Mouse (Mus musculus): ENCODE measurements around the gene Smyd3. TPM values are rescaled to one million over a fixed set of nuclear protein-coding genes. Genes with fewer than 3 reads are reported as not detected.
A peak's percentile ranks its signal among the peaks of the same experiment; 100 is the strongest.

Smyd3 gene
- polyA plus RNA-seq, 1 experiment from 2014 or later, result 12.6 TPM

GRCm38 (mm10) chr1:179089174-179089573 lies 428.7 kb downstream of the Smyd3 start:
- peaks cover 9% of the 10 kb centered on the region for H3K4me1 ChIP-seq (ENCODE audit: control insufficient read depth, insufficient read depth, low read length)
- no peaks in the 10 kb centered on the region for H3K27me3 ChIP-seq (ENCODE audit: control insufficient read depth, insufficient read depth, low read length)
- H3K9ac ChIP-seq (ENCODE audit: low read depth, low read length), result no peak overlapping the region
- H3K9me3 ChIP-seq (replicated peaks; ENCODE audit: control insufficient read depth, low read length), result no peaks in the 10 kb centered on the region
- no peak overlapping the region for H3K4me3 ChIP-seq (ENCODE audit: low read depth, low read length)
- no peaks in the 10 kb centered on the region for H3K36me3 ChIP-seq (ENCODE audit: control insufficient read depth, insufficient read depth, low read length)
- ATAC-seq (replicated peaks; ENCODE audit: insufficient number of reproducible peaks, low FRiP score, low TSS enrichment), result no peak
- no peak overlapping the region for H3K27ac ChIP-seq (ENCODE audit: low read depth, low read length)
- H3K4me2 ChIP-seq, result no peak overlapping the region
- WGBS (ENCODE audit: insufficient replicate concordance), result 50% methylated on average over 5 of the region's 5 CpGs

GRCm38 (mm10) chr1:179087033-179087998 lies 430.5 kb downstream of the Smyd3 start:
- no peak for ATAC-seq (replicated peaks; ENCODE audit: insufficient number of reproducible peaks, low FRiP score, low TSS enrichment)
- no peaks in the 10 kb centered on the region for H3K9me3 ChIP-seq (replicated peaks; ENCODE audit: control insufficient read depth, low read length)
- no peak overlapping the region for H3K27ac ChIP-seq (ENCODE audit: low read depth, low read length)
- H3K4me1 ChIP-seq (ENCODE audit: control insufficient read depth, insufficient read depth, low read length), result peaks cover 12% of the 10 kb centered on the region
- no peaks in the 10 kb centered on the region for H3K36me3 ChIP-seq (ENCODE audit: control insufficient read depth, insufficient read depth, low read length)
- WGBS (ENCODE audit: insufficient replicate concordance), result 50% methylated on average over 6 of the region's 6 CpGs
- no peak overlapping the region for H3K4me2 ChIP-seq
- H3K9ac ChIP-seq (ENCODE audit: low read depth, low read length), result no peak overlapping the region
- H3K27me3 ChIP-seq (ENCODE audit: control insufficient read depth, insufficient read depth, low read length), result no peaks in the 10 kb centered on the region
- no peak overlapping the region for H3K4me3 ChIP-seq (ENCODE audit: low read depth, low read length)

- Histone ChIP-seq H3K36me3 (ENCODE audit: control insufficient read depth, insufficient read depth, low read length) (no peaks in the 10 kb centered on the region), H3K27ac (ENCODE audit: low read depth, low read length) (peak overlapping the region; percentile 35; the same call in 1 of the 2 replicates), H3K9ac (ENCODE audit: low read depth, low read length) (no peak overlapping the region), H3K27me3 (ENCODE audit: control insufficient read depth, insufficient read depth, low read length) (no peaks in the 10 kb centered on the region), H3K9me3 (replicated peaks; ENCODE audit: control insufficient read depth, low read length) (no peaks in the 10 kb centered on the region), H3K4me2 (no peak overlapping the region), H3K4me3 (ENCODE audit: low read depth, low read length) (no peak overlapping the region), H3K4me1 (ENCODE audit: control insufficient read depth, insufficient read depth, low read length) (peaks cover 13% of the 10 kb centered on the region)
- no peak for ATAC-seq (replicated peaks; ENCODE audit: insufficient number of reproducible peaks, low FRiP score, low TSS enrichment)
- 90% methylated on average over 7 of the region's 7 CpGs for WGBS (ENCODE audit: insufficient replicate concordance)
Observed at GRCm38 (mm10) chr1:179086208-179086607, 431.6 kb downstream of the Smyd3 start.

- WGBS (ENCODE audit: insufficient replicate concordance), result 50% methylated on average over 5 of the region's 5 CpGs
- no peaks in the 10 kb centered on the region for H3K27me3 ChIP-seq (ENCODE audit: control insufficient read depth, insufficient read depth, low read length)
- H3K9ac ChIP-seq (ENCODE audit: low read depth, low read length), result no peak overlapping the region
- no peak overlapping the region for H3K4me3 ChIP-seq (ENCODE audit: low read depth, low read length)
- ATAC-seq (replicated peaks; ENCODE audit: insufficient number of reproducible peaks, low FRiP score, low TSS enrichment), result no peak; the same call in 1 of the 2 replicates
- no peak overlapping the region for H3K4me2 ChIP-seq
- H3K9me3 ChIP-seq (replicated peaks; ENCODE audit: control insufficient read depth, low read length), result no peaks in the 10 kb centered on the region
- H3K36me3 ChIP-seq (ENCODE audit: control insufficient read depth, insufficient read depth, low read length), result no peaks in the 10 kb centered on the region
- H3K4me1 ChIP-seq (ENCODE audit: control insufficient read depth, insufficient read depth, low read length), result peaks cover 14% of the 10 kb centered on the region
- peak overlapping the region; percentile 41 for H3K27ac ChIP-seq (ENCODE audit: low read depth, low read length)
Observed at GRCm38 (mm10) chr1:179083098-179083497, 434.7 kb downstream of the Smyd3 start.

GRCm38 (mm10) chr1:179073846-179074245 lies 444.0 kb downstream of the Smyd3 start:
- peaks cover 3% of the 10 kb centered on the region; the same call in 1 of the 2 replicates for H3K4me1 ChIP-seq (ENCODE audit: control insufficient read depth, insufficient read depth, low read length)
- no peak overlapping the region for H3K9ac ChIP-seq (ENCODE audit: low read depth, low read length)
- H3K27ac ChIP-seq (ENCODE audit: low read depth, low read length), result no peak overlapping the region
- WGBS (ENCODE audit: insufficient replicate concordance), result 86% methylated on average over 7 of the region's 7 CpGs
- no peaks in the 10 kb centered on the region for H3K9me3 ChIP-seq (replicated peaks; ENCODE audit: control insufficient read depth, low read length)
- no peak overlapping the region for H3K4me2 ChIP-seq
- H3K36me3 ChIP-seq (ENCODE audit: control insufficient read depth, insufficient read depth, low read length), result no peaks in the 10 kb centered on the region
- no peak for ATAC-seq (replicated peaks; ENCODE audit: insufficient number of reproducible peaks, low FRiP score, low TSS enrichment)
- no peaks in the 10 kb centered on the region for H3K27me3 ChIP-seq (ENCODE audit: control insufficient read depth, insufficient read depth, low read length)
- H3K4me3 ChIP-seq (ENCODE audit: low read depth, low read length), result no peak overlapping the region

- Histone ChIP-seq H3K27me3 (ENCODE audit: control insufficient read depth, insufficient read depth, low read length) (no peaks in the 10 kb centered on the region), H3K9me3 (replicated peaks; ENCODE audit: control insufficient read depth, low read length) (no peaks in the 10 kb centered on the region), H3K36me3 (ENCODE audit: control insufficient read depth, insufficient read depth, low read length) (no peaks in the 10 kb centered on the region), H3K4me3 (ENCODE audit: low read depth, low read length) (no peak overlapping the region), H3K9ac (ENCODE audit: low read depth, low read length) (no peak overlapping the region), H3K4me2 (no peak overlapping the region), H3K4me1 (ENCODE audit: control insufficient read depth, insufficient read depth, low read length) (peaks cover 3% of the 10 kb centered on the region; the same call in 1 of the 2 replicates), H3K27ac (ENCODE audit: low read depth, low read length) (no peak overlapping the region)
- WGBS (ENCODE audit: insufficient replicate concordance), result 64% methylated on average over 11 of the region's 11 CpGs
- ATAC-seq (replicated peaks; ENCODE audit: insufficient number of reproducible peaks, low FRiP score, low TSS enrichment), result no peak
Observed at GRCm38 (mm10) chr1:179072935-179073654, 444.7 kb downstream of the Smyd3 start.

GRCm38 (mm10) chr1:179072406-179072805 lies 445.4 kb downstream of the Smyd3 start:
- no peak overlapping the region for H3K4me3 ChIP-seq (ENCODE audit: low read depth, low read length)
- H3K4me1 ChIP-seq (ENCODE audit: control insufficient read depth, insufficient read depth, low read length), result peaks cover 3% of the 10 kb centered on the region; the same call in 1 of the 2 replicates
- WGBS (ENCODE audit: insufficient replicate concordance), result 48% methylated on average over 1 of the region's 1 CpGs
- no peaks in the 10 kb centered on the region for H3K27me3 ChIP-seq (ENCODE audit: control insufficient read depth, insufficient read depth, low read length)
- ATAC-seq (replicated peaks; ENCODE audit: insufficient number of reproducible peaks, low FRiP score, low TSS enrichment), result no peak
- H3K9me3 ChIP-seq (replicated peaks; ENCODE audit: control insufficient read depth, low read length), result no peaks in the 10 kb centered on the region
- H3K4me2 ChIP-seq, result no peak overlapping the region
- no peak overlapping the region for H3K9ac ChIP-seq (ENCODE audit: low read depth, low read length)
- H3K36me3 ChIP-seq (ENCODE audit: control insufficient read depth, insufficient read depth, low read length), result no peaks in the 10 kb centered on the region
- no peak overlapping the region for H3K27ac ChIP-seq (ENCODE audit: low read depth, low read length)

GRCm38 (mm10) chr1:179068990-179069389 lies 448.9 kb downstream of the Smyd3 start:
- Histone ChIP-seq H3K4me3 (ENCODE audit: low read depth, low read length) (no peak overlapping the region), H3K27ac (ENCODE audit: low read depth, low read length) (no peak overlapping the region), H3K4me2 (no peak overlapping the region), H3K27me3 (ENCODE audit: control insufficient read depth, insufficient read depth, low read length) (no peaks in the 10 kb centered on the region), H3K4me1 (ENCODE audit: control insufficient read depth, insufficient read depth, low read length) (peaks cover 10% of the 10 kb centered on the region; the same call in 1 of the 2 replicates), H3K9me3 (replicated peaks; ENCODE audit: control insufficient read depth, low read length) (no peaks in the 10 kb centered on the region), H3K36me3 (ENCODE audit: control insufficient read depth, insufficient read depth, low read length) (no peaks in the 10 kb centered on the region), H3K9ac (ENCODE audit: low read depth, low read length) (no peak overlapping the region)
- ATAC-seq (replicated peaks; ENCODE audit: insufficient number of reproducible peaks, low FRiP score, low TSS enrichment), result no peak
- 81% methylated on average over 1 of the region's 1 CpGs for WGBS (ENCODE audit: insufficient replicate concordance)

All from heart, embryonic 11.5 days (tissue).